Mouse (Mus musculus): ENCODE measurements around the gene Ssbp4. TPM values are rescaled to one million over a fixed set of nuclear protein-coding genes. Genes with fewer than 3 reads are reported as not detected.

Ssbp4 gene
- polyA plus RNA-seq, 1 experiment, result 133 TPM

DNA sequence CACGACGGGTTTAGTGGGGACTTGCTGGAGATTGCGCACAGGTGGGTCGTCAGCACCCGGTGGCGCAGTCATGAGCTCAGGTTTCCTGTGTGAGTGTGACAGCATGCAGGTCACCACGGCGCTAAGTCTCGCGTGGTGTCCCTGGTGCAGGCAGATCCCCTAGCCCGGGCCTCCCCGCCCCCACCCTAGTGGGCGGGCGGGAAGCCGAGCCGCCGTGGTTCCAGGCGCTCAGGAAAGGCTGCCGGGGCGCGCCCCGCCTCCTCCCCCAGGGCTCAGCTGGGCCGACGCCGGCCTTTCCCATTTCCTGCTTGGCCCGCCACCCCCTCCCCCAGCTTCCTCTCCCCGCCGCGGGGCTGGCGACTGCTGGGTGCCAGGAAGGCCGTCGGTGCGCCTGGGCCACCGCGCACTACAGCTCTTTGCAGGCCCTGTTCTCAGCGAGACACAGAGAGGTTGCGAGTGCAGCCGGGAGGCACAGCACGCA is 736 bp upstream of the Ssbp4 start:
- Histone ChIP-seq H3K27me3 (ENCODE audit: control insufficient read depth, insufficient read depth, insufficient read length) (no peaks in the 10 kb centered on the region), H3K79me2 (ENCODE audit: control insufficient read depth, insufficient read depth) (peaks cover 6% of the 10 kb centered on the region), H3K36me3 (ENCODE audit: control insufficient read depth, insufficient read depth) (no peaks in the 10 kb centered on the region), H3K4me3 (peak overlapping the region; percentile 37), H3ac (ENCODE audit: control insufficient read depth, insufficient read length) (no peak overlapping the region), H3K4me2 (ENCODE audit: low read depth) (peak overlapping the region; percentile 96)
- TF ChIP-seq MYOG (IDR thresholded peaks at IDR 0.05; ENCODE audit: control insufficient read depth in 1 of 3, insufficient read depth in 1 of 3, insufficient read length in 2 of 3, low read depth in 2 of 3), result peak in 2 of 3 experiments; percentile 1 to 43
- peak; percentile 60 for TF ChIP-seq POLR2AphosphoS2 (IDR thresholded peaks at IDR 0.05; ENCODE audit: insufficient read length, low read depth)
- no peak for TF ChIP-seq CEBPB (IDR thresholded peaks at IDR 0.05; ENCODE audit: insufficient read depth, poor library complexity, severe bottlenecking)
- TF ChIP-seq E2F4 (IDR thresholded peaks at IDR 0.05; ENCODE audit: insufficient read depth), result peak; percentile 4
- peak; percentile 56 for TF ChIP-seq POLR2A (IDR thresholded peaks at IDR 0.05; ENCODE audit: insufficient read length, low read depth)
- no peak for TF ChIP-seq TCF3 (IDR thresholded peaks at IDR 0.05; ENCODE audit: insufficient read length, low read depth)
- TF ChIP-seq MYOD1 (IDR thresholded peaks at IDR 0.05; ENCODE audit: control insufficient read depth in 1 of 3, insufficient read length in 2 of 3, low read depth in 2 of 3), result peak in 1 of 3 experiments; percentile 2

DNA sequence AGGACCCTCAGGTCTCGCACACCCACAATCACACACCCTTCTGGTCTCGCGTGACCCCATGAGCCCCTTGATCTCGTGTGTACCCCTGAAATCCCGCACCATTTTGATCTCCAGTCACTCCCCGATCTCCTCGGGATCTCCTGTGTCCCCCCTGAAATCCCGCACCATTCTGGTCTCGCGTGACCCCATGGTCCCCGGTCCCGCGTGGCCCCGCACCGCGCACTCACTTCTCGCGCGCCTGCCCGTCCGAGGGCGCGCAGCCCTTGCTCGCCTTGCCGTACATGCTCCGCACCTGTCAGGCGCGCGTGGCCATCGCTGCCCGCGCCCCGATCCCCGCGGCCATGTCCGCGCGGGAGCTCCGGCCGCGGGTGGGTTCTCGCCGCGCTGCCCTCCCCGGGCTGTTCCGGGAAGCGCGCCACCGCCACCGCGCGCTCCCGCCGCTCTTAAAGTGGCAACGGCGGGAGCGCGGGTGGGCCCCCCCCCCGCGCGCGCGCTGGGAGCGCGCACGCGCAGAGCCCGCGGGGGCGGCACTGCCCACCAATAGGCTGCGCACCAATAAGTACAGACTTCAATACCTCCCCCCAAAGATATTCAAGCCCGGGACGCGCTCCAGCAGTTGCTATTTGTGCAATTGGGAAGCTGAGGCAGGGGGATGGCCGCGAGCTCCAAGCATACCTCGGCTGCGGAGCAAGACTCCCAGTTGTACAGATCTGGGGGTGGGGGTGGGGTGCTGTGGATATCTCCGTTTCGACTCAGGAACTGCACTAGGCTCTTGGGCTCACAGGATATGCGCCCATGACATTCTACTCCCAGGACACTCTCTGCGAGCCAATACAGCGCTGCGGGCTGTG is 549 bp downstream of the Ssbp4 start:
- Histone ChIP-seq H3K36me3 (ENCODE audit: control insufficient read depth, insufficient read depth) (no peaks in the 10 kb centered on the region), H3K4me2 (ENCODE audit: low read depth) (peak overlapping the region; percentile 96), H3K27me3 (ENCODE audit: control insufficient read depth, insufficient read depth, insufficient read length) (no peaks in the 10 kb centered on the region), H3K79me2 (ENCODE audit: control insufficient read depth, insufficient read depth) (peaks cover 6% of the 10 kb centered on the region), H3K4me3 (peak overlapping the region; percentile 37), H3ac (ENCODE audit: control insufficient read depth, insufficient read length) (peak overlapping the region; percentile 61)
- peak; percentile 63 for TF ChIP-seq POLR2A (IDR thresholded peaks at IDR 0.05; ENCODE audit: insufficient read length, low read depth)
- peak in 2 of 3 experiments; percentile 70 to 72 for TF ChIP-seq MYOG (IDR thresholded peaks at IDR 0.05; ENCODE audit: control insufficient read depth in 1 of 3, insufficient read depth in 1 of 3, insufficient read length in 2 of 3, low read depth in 2 of 3)
- no peak for TF ChIP-seq USF1 (IDR thresholded peaks at IDR 0.05; ENCODE audit: low read depth)
- TF ChIP-seq E2F4 (IDR thresholded peaks at IDR 0.05; ENCODE audit: insufficient read depth), result no peak
- no peak for TF ChIP-seq SRF (IDR thresholded peaks at IDR 0.05; ENCODE audit: control insufficient read depth, insufficient read length, low read depth)
- TF ChIP-seq TCF12 (IDR thresholded peaks at IDR 0.05; ENCODE audit: insufficient read depth, poor library complexity, severe bottlenecking), result no peak
- no peak for TF ChIP-seq REST (IDR thresholded peaks at IDR 0.05; ENCODE audit: insufficient read depth, insufficient read length)
- peak in 2 of 3 experiments; percentile 64 to 87 for TF ChIP-seq MYOD1 (IDR thresholded peaks at IDR 0.05; ENCODE audit: control insufficient read depth in 1 of 3, insufficient read length in 2 of 3, low read depth in 2 of 3)
- peak; percentile 48 for TF ChIP-seq POLR2AphosphoS2 (IDR thresholded peaks at IDR 0.05; ENCODE audit: insufficient read length, low read depth)
- TF ChIP-seq MAX (IDR thresholded peaks at IDR 0.05; ENCODE audit: low read depth), result no peak
- TF ChIP-seq CEBPB (IDR thresholded peaks at IDR 0.05; ENCODE audit: insufficient read depth, poor library complexity, severe bottlenecking), result no peak

GRCm38 (mm10) chr8:70607603-70607897 is 1.1 kb downstream of the Ssbp4 start:
- no peaks in the 10 kb centered on the region for H3K36me3 ChIP-seq (ENCODE audit: control insufficient read depth, insufficient read depth)
- TF ChIP-seq TCF3 (IDR thresholded peaks at IDR 0.05; ENCODE audit: insufficient read length, low read depth) (no peak), USF1 (IDR thresholded peaks at IDR 0.05; ENCODE audit: low read depth) (peak; percentile 28)
- peak overlapping the region; percentile 61 for H3ac ChIP-seq (ENCODE audit: control insufficient read depth, insufficient read length)
- H3K4me2 ChIP-seq (ENCODE audit: low read depth), result peak overlapping the region; percentile 96
- peaks cover 6% of the 10 kb centered on the region for H3K79me2 ChIP-seq (ENCODE audit: control insufficient read depth, insufficient read depth)
- H3K4me3 ChIP-seq, result peak overlapping the region; percentile 37
- no peaks in the 10 kb centered on the region for H3K27me3 ChIP-seq (ENCODE audit: control insufficient read depth, insufficient read depth, insufficient read length)

- TF ChIP-seq TCF12 (IDR thresholded peaks at IDR 0.05; ENCODE audit: insufficient read depth, poor library complexity, severe bottlenecking) (no peak), POLR2A (IDR thresholded peaks at IDR 0.05; ENCODE audit: insufficient read length, low read depth) (no peak)
- Histone ChIP-seq H3K4me3 (peak overlapping the region; percentile 37), H3ac (ENCODE audit: control insufficient read depth, insufficient read length) (no peak overlapping the region), H3K27me3 (ENCODE audit: control insufficient read depth, insufficient read depth, insufficient read length) (no peaks in the 10 kb centered on the region), H3K36me3 (ENCODE audit: control insufficient read depth, insufficient read depth) (no peaks in the 10 kb centered on the region), H3K4me2 (ENCODE audit: low read depth) (peak overlapping the region; percentile 96), H3K79me2 (ENCODE audit: control insufficient read depth, insufficient read depth) (peaks cover 6% of the 10 kb centered on the region)
These were observed 1.7 kb downstream of the Ssbp4 start for GRCm38 (mm10) chr8:70606780-70607602.

Data from myocyte (in vitro differentiated cells).